Mouse (Mus musculus) liver, embryonic 13.5 days (tissue): Measurements from ENCODE around the gene 4833427G06Rik. TPM values are rescaled to one million over a fixed set of nuclear protein-coding genes. Genes with fewer than 3 reads are reported as not detected.
"Not testable (repeated sequence)": the region's sequence is repeated elsewhere in the genome, so short reads cannot be mapped to it uniquely, and the experiment has no call there.

ENCODE experiments used
- ATAC-seq: fragments of 200-750 bp; cut with Nextera tagmentation; 2 replicates; pipeline ENCODE4 v1.8.0; 2017; ENCODE audit warnings: low read depth, mild to moderate bottlenecking, moderate number of reproducible peaks, moderate library complexity
- DNase-seq: peaks from one replicate; pipeline ENCODE4 v3.0.0; 2022
- H3K27ac ChIP-seq: fragments of 300-500 bp; sonication (generic); 2 replicates; pipeline ENCODE4 v1.5.1; 2015; ENCODE audit warnings: moderate library complexity, mild to moderate bottlenecking, inconsistent platforms
- H3K27me3 ChIP-seq: fragments of 300-500 bp; sonication (generic); 2 replicates; pipeline ENCODE4 v1.6.1; 2015; ENCODE audit warnings: mild to moderate bottlenecking, inconsistent platforms
- H3K36me3 ChIP-seq: fragments of 300-500 bp; sonication (generic); 2 replicates; pipeline ENCODE4 v1.6.1; 2015; ENCODE audit warnings: mild to moderate bottlenecking, inconsistent platforms
- H3K4me1 ChIP-seq: fragments of 300-500 bp; sonication (generic); replicated peaks from 2 replicates; pipeline ENCODE4 v1.6.1; 2015; ENCODE audit warnings: inconsistent platforms
- H3K4me2 ChIP-seq: fragments of 300-500 bp; sonication (generic); 2 replicates; pipeline ENCODE4 v1.6.1; 2015; ENCODE audit warnings: inconsistent platforms, mild to moderate bottlenecking, moderate library complexity
- H3K4me3 ChIP-seq: fragments of 300-500 bp; sonication (generic); replicated peaks from 2 replicates; pipeline ENCODE4 v1.5.1; 2015; ENCODE audit warnings: mild to moderate bottlenecking, inconsistent platforms
- H3K9ac ChIP-seq: fragments of 300-500 bp; sonication (generic); 2 replicates; pipeline ENCODE4 v1.6.1; 2015; ENCODE audit warnings: mild to moderate bottlenecking, inconsistent platforms
- H3K9me3 ChIP-seq: fragments of 300-500 bp; sonication (generic); replicated peaks from 2 replicates; pipeline ENCODE4 v1.6.1; 2016; ENCODE audit warnings: inconsistent platforms
- WGBS: fragments of 180-500 bp; shearing (Covaris S2); methylation state at CpG from one replicate; pipeline ENCODE4 v1.1.7; 2015; ENCODE audit not compliant: insufficient replicate concordance; 5-methylcytosine and 5-hydroxymethylcytosine counted together
- polyA plus RNA-seq: library from polyadenylated mRNA; unstranded; fragments of >200 nt; fragmentation: Nextera tagmentation; extraction: Ambion mirVana; gene quantifications from 2 replicates; pipeline ENCODE4 v1.2.1, GENCODE M21; 2015

The 4833427G06Rik gene
- polyA plus RNA-seq: not detected in 2 replicates

DNA sequence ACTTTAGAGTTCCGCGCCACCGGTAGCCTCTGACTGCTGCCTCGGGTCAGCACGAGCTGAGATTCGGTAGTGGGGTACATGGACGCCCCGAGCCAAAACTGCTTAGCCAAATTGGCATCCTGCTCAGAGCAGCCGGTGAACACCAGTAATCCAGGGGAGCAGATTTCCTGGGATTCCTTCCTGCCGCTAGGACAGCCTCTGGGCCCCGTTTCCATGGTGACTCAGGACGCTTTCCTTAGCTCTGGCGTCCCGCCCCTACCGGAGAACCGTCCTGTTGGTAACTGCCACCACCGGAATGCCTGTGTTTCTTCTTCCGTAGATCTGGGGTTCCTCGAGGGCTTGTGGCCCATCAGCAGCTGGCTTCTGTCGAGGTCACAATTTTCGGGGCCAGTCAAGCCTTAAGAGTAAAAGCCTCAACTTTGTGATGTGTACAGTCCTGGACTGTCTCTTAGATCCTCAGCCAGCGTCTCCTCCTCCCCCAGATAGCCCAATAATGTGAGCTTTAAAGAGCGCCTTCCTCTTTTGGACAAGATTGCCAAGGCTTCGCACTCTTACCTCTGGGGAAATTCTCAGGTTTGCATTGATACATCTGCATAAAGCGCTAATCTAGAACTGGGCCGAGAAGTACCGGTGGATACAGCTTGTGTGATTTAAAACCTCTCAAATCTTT is at the start of gene 4833427G06Rik:
Gene 4833427G06Rik, minus strand, starts transcription at position 323 of the 670 bp plus-strand sequence.
- WGBS: 7% methylated on average over 27 of the region's 27 CpGs
- Histone ChIP-seq H3K4me1 (peaks cover 7% of the 10 kb centered on the region), H3K9ac (no peak within 1 kb of the TSS), H3K4me3 (0 out of 2 replicates have a peak within 1 kb of the TSS, but pooled peaks have one; percentile 10), H3K36me3 (no peaks in the 10 kb centered on the region), H3K9me3 (no peaks in the 10 kb centered on the region), H3K27ac (no peak within 1 kb of the TSS), H3K27me3 (peaks cover 60% of the 10 kb centered on the region), H3K4me2 (peak within 1 kb of the TSS; percentile 41)
- ATAC-seq (no peak), DNase-seq (no peak)

DNA sequence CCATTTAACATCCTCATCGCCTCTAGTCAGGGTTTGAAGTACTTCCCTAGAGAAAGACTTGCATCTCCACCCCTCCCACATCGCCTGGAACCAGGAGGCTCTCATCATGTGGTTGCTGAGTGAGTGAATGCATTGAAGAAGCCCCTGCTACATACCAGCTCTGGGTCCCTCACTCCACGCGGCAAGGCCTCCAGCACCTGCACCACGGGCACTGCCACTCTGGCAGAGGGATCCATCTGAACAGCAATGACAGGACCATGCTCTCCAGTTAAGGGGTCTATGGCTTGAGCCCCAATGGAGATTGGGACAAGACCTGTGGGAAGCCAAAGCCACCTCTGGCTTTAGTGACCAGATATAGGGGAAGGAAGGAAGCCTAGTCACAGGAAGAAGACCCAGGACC is 45.4 kb upstream of the 4833427G06Rik start:
- no peaks in the 10 kb centered on the region for H3K36me3 ChIP-seq
- WGBS: 61% methylated on average over 5 of the region's 5 CpGs
- H3K9me3 ChIP-seq: no peaks in the 10 kb centered on the region
- no peak overlapping the region for H3K4me2 ChIP-seq
- 0 out of 2 replicates have a peak, but pooled peaks cover 5% of the 10 kb centered on the region for H3K27me3 ChIP-seq
- H3K4me3 ChIP-seq: no peak overlapping the region
- H3K4me1 ChIP-seq: no peaks in the 10 kb centered on the region
- no peak for ATAC-seq
- no peak overlapping the region for H3K27ac ChIP-seq
- no peak overlapping the region for H3K9ac ChIP-seq
- no peak for DNase-seq

GRCm38 (mm10) chr9:51146496-51146895 is 44.6 kb upstream of the 4833427G06Rik start:
- DNase-seq (no peak), ATAC-seq (no peak)
- no peak overlapping the region for H3K9ac ChIP-seq
- 0 out of 2 replicates have a peak, but pooled peaks cover 5% of the 10 kb centered on the region for H3K27me3 ChIP-seq
- no peak overlapping the region for H3K4me3 ChIP-seq
- WGBS: 72% methylated on average over 4 of the region's 4 CpGs
- no peaks in the 10 kb centered on the region for H3K9me3 ChIP-seq
- no peak overlapping the region for H3K4me2 ChIP-seq
- H3K27ac ChIP-seq: no peak overlapping the region
- no peaks in the 10 kb centered on the region for H3K36me3 ChIP-seq
- no peaks in the 10 kb centered on the region for H3K4me1 ChIP-seq

DNA sequence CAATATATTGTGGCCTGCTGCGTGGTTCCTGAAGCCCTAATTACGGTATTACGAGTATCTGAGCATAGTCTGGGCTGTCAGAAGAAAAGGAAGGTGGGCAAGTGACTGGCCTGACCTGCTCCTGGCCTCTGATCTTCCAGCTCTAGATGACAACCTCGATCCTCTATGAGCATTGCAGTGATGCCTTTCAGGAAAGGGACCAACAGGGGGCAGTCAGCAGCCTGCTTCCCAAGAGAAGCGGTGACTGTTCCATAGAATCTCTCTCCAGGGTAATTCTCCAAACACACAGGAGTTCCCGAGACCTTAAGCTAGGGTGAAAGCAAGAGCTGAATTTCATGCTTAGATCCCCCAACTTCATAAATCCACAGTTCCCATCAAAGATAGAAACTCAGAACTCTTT is 42.3 kb upstream of the 4833427G06Rik start:
- 59% methylated on average over 6 of the region's 6 CpGs for WGBS

DNA sequence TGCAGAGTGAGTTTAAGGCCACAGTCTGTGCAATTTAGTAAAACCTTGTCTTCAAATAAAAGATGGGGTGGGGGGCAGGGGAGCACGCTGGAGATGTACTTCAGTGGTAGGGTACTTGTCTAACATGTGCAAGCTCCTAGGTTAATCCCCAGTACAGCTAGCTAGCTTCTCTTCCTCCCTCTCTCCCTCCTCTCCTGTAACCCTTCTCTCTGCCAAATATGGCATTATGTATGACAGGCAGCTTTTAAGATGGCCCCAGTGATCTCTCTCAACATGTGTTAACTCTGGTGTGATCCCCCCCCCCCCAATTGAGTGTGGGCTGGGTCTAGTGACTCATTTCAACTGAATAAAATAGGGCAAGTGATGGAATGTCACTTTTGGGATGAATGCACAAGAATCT is 41.6 kb upstream of the 4833427G06Rik start:
- Histone ChIP-seq H3K9me3 (no peaks in the 10 kb centered on the region), H3K36me3 (no peaks in the 10 kb centered on the region), H3K4me3 (no peak overlapping the region), H3K4me1 (peaks cover 5% of the 10 kb centered on the region; the same call in 1 of the 2 replicates), H3K9ac (no peak overlapping the region), H3K27me3 (no peaks in the 10 kb centered on the region; the same call in 1 of the 2 replicates), H3K4me2 (no peak overlapping the region), H3K27ac (no peak overlapping the region)
- WGBS: 42% methylated on average over 1 of the region's 1 CpGs
- DNase-seq (no peak), ATAC-seq (no peak)

More for the DNA sequence above, 42.3 kb upstream of the 4833427G06Rik start:
- Histone ChIP-seq H3K4me3 (no peak overlapping the region), H3K9ac (no peak overlapping the region), H3K36me3 (no peaks in the 10 kb centered on the region), H3K27ac (no peak overlapping the region), H3K27me3 (no peaks in the 10 kb centered on the region; the same call in 1 of the 2 replicates), H3K4me2 (no peak overlapping the region), H3K4me1 (no peaks in the 10 kb centered on the region), H3K9me3 (no peaks in the 10 kb centered on the region)
- DNase-seq (no peak), ATAC-seq (no peak)

DNA sequence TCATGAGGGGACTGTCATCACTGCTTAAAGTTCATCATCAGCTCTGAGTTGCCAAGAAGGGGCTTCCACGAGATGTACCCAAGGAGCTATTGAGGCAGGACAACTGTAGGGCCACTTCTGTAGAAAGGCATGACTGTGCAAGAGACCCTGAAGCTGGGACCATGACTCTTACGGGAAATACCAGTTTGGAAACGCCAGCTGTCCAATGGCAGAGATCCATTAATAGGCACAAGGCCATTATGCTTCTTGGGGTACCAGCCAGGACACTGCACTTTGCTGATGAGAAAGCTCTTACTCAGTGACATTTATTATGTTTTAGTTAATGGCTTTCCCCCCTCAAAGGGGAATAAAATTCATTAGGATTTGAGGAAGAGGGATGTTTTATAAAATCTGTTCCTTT is 38.8 kb upstream of the 4833427G06Rik start:
- DNase-seq: no peak
- Histone ChIP-seq H3K9ac (no peak overlapping the region), H3K36me3 (no peaks in the 10 kb centered on the region), H3K27me3 (no peaks in the 10 kb centered on the region; the same call in 1 of the 2 replicates), H3K9me3 (no peaks in the 10 kb centered on the region), H3K4me1 (peaks cover 21% of the 10 kb centered on the region), H3K4me3 (no peak overlapping the region), H3K4me2 (no peak overlapping the region), H3K27ac (no peak overlapping the region)
- ATAC-seq: no peak
- WGBS: 64% methylated on average over 3 of the region's 3 CpGs

DNA sequence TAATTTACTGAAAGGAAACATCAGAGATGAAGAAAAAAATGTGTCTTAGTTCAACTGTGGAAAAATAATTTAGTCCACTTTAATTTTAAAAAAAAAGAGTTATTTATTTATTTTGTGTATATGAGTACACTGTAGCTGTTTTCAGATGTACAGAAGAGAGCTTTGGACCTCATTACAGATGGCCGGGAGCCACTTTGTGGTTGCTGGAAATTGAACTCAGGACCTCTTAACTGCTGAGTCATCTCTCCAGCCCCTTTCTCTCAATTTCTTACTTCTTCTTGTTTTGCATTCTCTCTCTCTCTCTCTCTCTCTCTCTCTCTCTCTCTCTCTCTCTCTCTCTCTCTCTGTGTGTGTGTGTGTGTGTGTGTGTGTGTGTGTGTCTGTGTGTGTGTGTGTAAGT is 37.5 kb upstream of the 4833427G06Rik start:
- H3K9ac ChIP-seq, H3K27ac ChIP-seq, H3K4me2 ChIP-seq, H3K36me3 ChIP-seq, H3K9me3 ChIP-seq, ATAC-seq, DNase-seq, H3K4me3 ChIP-seq, H3K27me3 ChIP-seq: not testable (repeated sequence)
- H3K4me1 ChIP-seq: peaks cover 21% of the 10 kb centered on the region
- 50% methylated on average over 1 of the region's 1 CpGs for WGBS

DNA sequence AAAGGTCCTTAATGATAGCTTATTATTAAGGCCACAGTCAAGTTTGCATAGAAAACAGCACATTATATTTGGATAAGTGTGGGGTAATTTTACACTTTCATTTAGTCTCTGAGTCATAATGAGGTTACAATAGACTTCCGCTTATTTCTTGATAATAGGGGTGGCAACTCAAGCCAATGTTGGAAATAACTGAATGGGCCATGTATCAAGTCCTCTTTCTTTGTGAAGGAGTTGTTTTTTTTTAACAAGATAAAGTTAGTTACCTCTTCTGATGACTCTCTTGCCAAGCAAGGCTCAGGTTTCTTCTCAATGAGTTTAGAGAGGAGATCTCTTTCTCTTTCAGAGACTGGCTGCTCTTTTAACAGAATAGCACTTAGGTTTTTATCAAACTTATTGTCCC is 36.4 kb upstream of the 4833427G06Rik start:
- H3K4me1 ChIP-seq: peaks cover 21% of the 10 kb centered on the region
- no peak overlapping the region for H3K9ac ChIP-seq
- no peak overlapping the region for H3K27ac ChIP-seq
- no peak overlapping the region for H3K4me2 ChIP-seq
- H3K36me3 ChIP-seq: no peaks in the 10 kb centered on the region
- no peaks in the 10 kb centered on the region; the same call in 1 of the 2 replicates for H3K27me3 ChIP-seq
- no peaks in the 10 kb centered on the region for H3K9me3 ChIP-seq
- 83% methylated on average over 1 of the region's 1 CpGs for WGBS
- DNase-seq: no peak
- no peak for ATAC-seq
- H3K4me3 ChIP-seq: no peak overlapping the region

- Histone ChIP-seq H3K9ac (no peak overlapping the region), H3K27me3 (no peaks in the 10 kb centered on the region; the same call in 1 of the 2 replicates), H3K9me3 (no peaks in the 10 kb centered on the region), H3K4me2 (no peak overlapping the region), H3K36me3 (no peaks in the 10 kb centered on the region), H3K4me3 (no peak overlapping the region), H3K27ac (peak overlapping the region; percentile 32; the same call in 1 of the 2 replicates), H3K4me1 (peaks cover 21% of the 10 kb centered on the region)
- ATAC-seq (peak; percentile 81), DNase-seq (no peak)
- 57% methylated on average over 1 of the region's 1 CpGs for WGBS
Observed at GRCm38 (mm10) chr9:51137836-51138235, 36.0 kb upstream of the 4833427G06Rik start.

DNA sequence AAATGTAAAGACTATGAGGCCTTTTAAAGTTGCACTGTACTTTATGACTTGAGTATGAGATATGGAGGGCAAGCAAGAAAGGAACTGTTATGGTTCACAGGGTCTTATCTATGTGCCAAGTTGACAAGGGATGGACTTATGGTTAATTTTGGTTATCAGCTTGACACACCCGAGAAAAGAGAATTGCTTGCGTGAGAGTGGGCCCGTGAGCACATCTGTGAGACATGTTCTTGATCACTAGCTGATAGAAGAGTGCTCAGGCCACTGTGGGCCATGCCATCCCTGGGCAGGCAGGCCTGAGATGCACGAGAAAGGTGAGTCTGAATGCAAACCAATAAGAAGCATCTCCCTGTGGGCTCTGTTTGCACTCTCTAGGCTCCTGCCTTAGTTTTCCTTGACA is 35.6 kb upstream of the 4833427G06Rik start:
- Histone ChIP-seq H3K4me2 (no peak overlapping the region), H3K36me3 (no peaks in the 10 kb centered on the region), H3K9me3 (no peaks in the 10 kb centered on the region), H3K9ac (no peak overlapping the region), H3K4me1 (peaks cover 21% of the 10 kb centered on the region), H3K27me3 (no peaks in the 10 kb centered on the region; the same call in 1 of the 2 replicates), H3K27ac (peak overlapping the region; percentile 32; the same call in 1 of the 2 replicates), H3K4me3 (no peak overlapping the region)
- ATAC-seq (peak; percentile 65), DNase-seq (no peak)
- WGBS: 27% methylated on average over 4 of the region's 4 CpGs

- Histone ChIP-seq H3K4me3 (no peak overlapping the region), H3K27ac (no peak overlapping the region), H3K9me3 (no peaks in the 10 kb centered on the region), H3K4me2 (no peak overlapping the region), H3K4me1 (peaks cover 21% of the 10 kb centered on the region), H3K36me3 (no peaks in the 10 kb centered on the region), H3K27me3 (no peaks in the 10 kb centered on the region; the same call in 1 of the 2 replicates), H3K9ac (no peak overlapping the region)
- ATAC-seq (peak; percentile 58; the same call in 1 of the 2 replicates), DNase-seq (no peak)
- WGBS: 42% methylated on average over 3 of the region's 3 CpGs
Observed at GRCm38 (mm10) chr9:51136985-51137384, 35.1 kb upstream of the 4833427G06Rik start.

DNA sequence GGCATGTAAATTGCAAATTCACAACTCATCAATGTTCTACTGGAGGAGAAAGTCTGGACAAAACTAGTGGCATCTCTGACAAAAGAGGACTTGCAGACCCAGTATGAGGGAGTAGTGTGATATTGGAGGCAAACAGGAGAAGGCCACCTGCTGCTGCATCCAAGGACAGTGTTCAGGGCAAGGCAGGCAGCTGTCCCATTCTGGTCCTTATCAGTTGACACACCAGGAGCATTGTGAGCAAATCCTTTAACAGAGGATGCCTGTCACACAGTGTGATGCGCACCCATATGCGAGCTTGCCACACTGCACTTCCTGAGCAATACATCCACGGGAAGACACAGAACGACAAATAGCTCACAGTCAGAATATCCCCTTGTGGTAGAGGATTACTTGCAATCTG is 12.9 kb upstream of the 4833427G06Rik start:
- no peaks in the 10 kb centered on the region for H3K27me3 ChIP-seq
- no peaks in the 10 kb centered on the region for H3K9me3 ChIP-seq
- 32% methylated on average over 4 of the region's 4 CpGs for WGBS
- no peaks in the 10 kb centered on the region for H3K36me3 ChIP-seq
- H3K4me2 ChIP-seq: no peak overlapping the region
- ATAC-seq (no peak), DNase-seq (no peak)
- H3K4me3 ChIP-seq: no peak overlapping the region
- H3K9ac ChIP-seq: no peak overlapping the region
- H3K27ac ChIP-seq: no peak overlapping the region
- no peaks in the 10 kb centered on the region for H3K4me1 ChIP-seq
